Mouse (Mus musculus) B cell, adult (primary cell): Measurements from ENCODE around the gene Cdc27. TPM values are rescaled to one million over a fixed set of nuclear protein-coding genes. Genes with fewer than 3 reads are reported as not detected.

ENCODE experiments used
- total RNA-seq: library from RNA; stranded (reverse); gene quantifications from 4 replicates; pipeline ENCODE4 v1.2.4, GENCODE M21; 2023; ENCODE audit not compliant: inconsistent age

Cdc27 gene
- 36.4 to 53.6 TPM (median 44.3 TPM) in 4 replicates for total RNA-seq

GRCm38 (mm10) chr11:104550406-104550974 is at the start of gene Cdc27, which contains the start of gene Myl4:
Gene Cdc27 (minus strand): TSS chr11:104550620.
Gene Myl4 (plus strand): TSS chr11:104550663.

DNA sequence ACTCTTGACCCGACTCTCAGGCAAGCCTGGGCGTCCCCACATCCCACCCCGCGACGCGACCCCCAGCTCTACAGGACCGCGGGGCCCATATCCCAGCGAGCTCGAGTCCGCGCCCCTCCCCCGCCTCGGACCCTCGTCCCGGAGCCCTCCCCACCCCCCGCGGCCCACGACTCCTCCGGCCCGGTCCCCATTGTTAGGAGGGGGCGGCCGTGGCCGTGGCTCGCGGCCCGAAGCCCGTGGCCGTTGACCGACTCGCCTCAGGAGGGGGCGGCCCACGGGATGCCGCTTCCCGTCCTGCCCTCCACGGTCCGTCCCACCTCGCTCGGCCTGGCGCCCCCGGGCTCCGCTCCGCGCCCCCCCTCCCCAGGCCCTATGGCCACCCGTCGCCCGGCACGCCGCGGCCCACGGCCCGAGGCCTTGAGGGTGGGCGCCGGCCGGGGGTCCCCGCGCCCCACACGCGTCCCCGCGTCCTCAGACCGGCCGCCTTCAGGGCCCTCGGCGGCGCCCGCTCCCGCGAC is 81.6 kb downstream of the Cdc27 start, which contains the start of gene Kansl1:
Gene Kansl1 (minus strand): TSS at position 111 of the 518 bp plus-strand sequence.

Other genes starting within 250 kb of the Cdc27 start
- 124 to 134 TPM (median 128 TPM) in 4 replicates for gene Kansl1, start 81.8 kb downstream of the Cdc27 start, total RNA-seq
- 44.6 to 61.8 TPM (median 56.4 TPM) in 4 replicates for gene Myl4, start within 50 bp of the Cdc27 start, total RNA-seq
- gene Itgb3, start 57.4 kb upstream of the Cdc27 start, total RNA-seq: 32.4 to 40.2 TPM (median 37.8 TPM) in 4 replicates
- gene Gm11639, start 135.1 kb upstream of the Cdc27 start, total RNA-seq: 0.15 TPM in 1 of 4 replicates, not detected in the others